Mouse (Mus musculus): ENCODE data around the gene Cmpk2.

GRCm38 (mm10) chr12:26472770-26473481 lies 3.9 kb downstream of the Cmpk2 start:
- no peak for TF ChIP-seq CTCF (IDR thresholded peaks at IDR 0.05; ENCODE audit: low read depth, low read length)
- no peak for TF ChIP-seq POLR2A (IDR thresholded peaks at IDR 0.05; ENCODE audit: borderline replicate concordance, low read depth, low read length)
